Mouse (Mus musculus) testis, adult 10 weeks (tissue): Measurements from ENCODE around the gene Maats1. TPM values are rescaled to one million over a fixed set of nuclear protein-coding genes. Genes with fewer than 3 reads are reported as not detected.

Source experiments
- polyA plus RNA-seq: library from polyadenylated mRNA; stranded (reverse); fragments of 350-450 nt; fragmentation: Illumina TruSeq; extraction: RNeasy Lipid Tissue Mini Kit (QIAGEN cat#74804); gene quantifications from one replicate; pipeline ENCODE4 v1.2.3, GENCODE M21; 2014; ENCODE audit warnings: low read depth, low replicate concordance

Gene Maats1
- 40.9 TPM for polyA plus RNA-seq

DNA sequence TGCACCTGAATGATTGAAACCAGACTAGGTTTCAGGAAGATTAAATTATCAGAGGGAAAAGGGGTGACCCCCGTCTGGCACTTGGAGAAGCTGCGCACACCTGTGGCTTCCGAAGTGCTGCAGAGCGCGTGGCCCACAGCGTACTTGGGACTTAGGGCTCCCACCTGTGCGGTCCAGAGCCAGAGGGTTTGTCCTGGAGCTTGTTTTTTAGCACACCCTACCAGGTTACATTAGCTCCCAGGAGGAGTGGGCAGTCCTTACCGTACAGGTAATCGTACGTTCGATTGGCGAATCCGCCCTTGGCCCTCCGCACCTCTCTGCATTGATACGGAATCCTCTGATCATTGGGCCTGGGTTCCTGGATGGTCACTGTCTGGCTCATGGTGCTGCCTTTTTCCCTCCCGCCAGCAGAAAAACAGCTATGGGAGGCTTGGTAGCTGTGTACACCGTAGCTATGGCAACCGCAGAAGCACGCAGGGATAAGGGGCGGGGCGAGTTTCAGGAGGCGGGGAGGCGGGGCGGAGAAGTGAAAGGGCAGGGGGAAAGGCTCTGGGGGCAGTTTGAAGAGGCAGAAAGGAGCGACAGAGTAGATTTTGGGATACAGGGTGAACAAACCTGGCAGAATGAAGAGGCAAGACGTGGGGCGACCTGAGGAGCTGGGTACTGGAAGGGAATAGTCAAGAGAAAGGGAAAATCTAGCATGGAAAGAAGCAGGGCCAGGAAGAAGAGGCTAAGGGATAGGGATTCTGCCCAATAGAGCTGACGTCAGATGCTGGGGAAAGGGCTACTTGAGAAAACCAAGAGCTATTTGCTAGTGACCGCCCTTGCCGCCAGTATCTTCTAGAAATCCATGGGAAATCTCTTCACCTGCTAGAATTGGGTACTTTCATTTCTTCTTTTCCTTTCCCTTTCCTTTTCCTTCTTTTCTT is at the start of gene Maats1:
Maats1 (minus strand) TSS at position 748 of the 929 bp plus-strand sequence.

DNA sequence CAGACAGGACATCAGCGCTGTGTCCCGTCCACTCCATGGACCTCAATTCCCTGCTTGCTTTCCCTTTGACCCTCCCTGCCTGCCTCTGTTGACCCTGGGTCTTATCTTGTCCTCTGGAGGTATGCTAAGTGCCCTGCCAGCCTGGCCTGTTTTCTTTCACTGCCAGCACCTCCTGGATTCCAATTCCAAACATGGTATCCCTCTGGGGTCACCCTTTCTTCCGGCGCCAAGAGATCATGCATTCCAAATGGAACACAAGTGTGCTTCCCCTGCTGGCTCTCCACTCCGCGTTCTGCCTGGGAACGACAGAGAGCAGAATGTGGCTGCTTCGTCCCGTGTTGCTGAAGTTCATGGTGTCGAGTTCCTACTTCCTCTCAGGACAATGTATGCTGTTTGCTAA is 20.0 kb upstream of the Maats1 start, which contains the start of gene Popdc2:
Popdc2 (plus strand) TSS at position 277 of the 400 bp plus-strand sequence.

GRCm38 (mm10) chr16:38346529-38347325 is 4.8 kb upstream of the Maats1 start, which contains the start of the genes Cox17 and Gm21987:
Cox17 (plus strand) TSS chr16:38346991.
Gm21987 (plus strand) TSS chr16:38347040.

DNA sequence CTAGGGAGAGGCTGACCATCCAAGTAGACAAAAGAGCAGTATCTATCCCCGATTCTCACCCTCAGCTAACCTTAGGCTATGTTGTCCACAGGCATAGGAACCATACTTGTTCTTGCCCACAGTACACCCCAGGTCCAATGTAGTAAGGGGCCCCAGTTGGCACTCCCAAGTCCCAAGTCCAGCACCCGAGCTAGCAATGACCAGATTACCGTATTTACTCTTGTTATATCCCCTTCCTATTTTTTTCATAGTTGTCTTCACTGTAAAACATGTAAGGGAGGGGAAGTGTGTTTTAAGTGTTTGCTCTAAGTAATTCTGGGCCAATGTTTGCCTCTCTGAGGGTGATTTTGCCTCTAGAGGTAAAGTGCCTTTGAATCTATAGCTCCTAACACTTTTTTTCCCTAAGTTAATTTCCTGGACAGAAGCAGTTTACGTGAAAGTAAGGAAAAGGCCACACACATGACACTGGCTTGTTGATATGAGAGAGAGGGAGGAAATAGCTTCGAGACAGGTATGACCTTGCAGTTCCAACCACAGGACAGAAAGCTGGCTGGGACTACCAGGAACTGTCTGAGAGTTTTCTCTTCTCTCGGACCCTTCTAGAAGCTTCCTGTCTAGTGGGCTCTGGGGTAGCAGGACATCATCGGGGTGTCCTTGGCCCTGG is 47.1 kb downstream of the Maats1 start, which contains the start of gene Nr1i2:
Nr1i2 (minus strand) TSS at position 140 of the 664 bp plus-strand sequence.

Other genes starting within 250 kb of the Maats1 start
- gene Nr1i2, start 47.3 kb downstream of the Maats1 start, polyA plus RNA-seq = 0.18 TPM
- gene Cox17, start 4.8 kb upstream of the Maats1 start, polyA plus RNA-seq = 38.7 TPM
- gene Gm21987, start 4.9 kb upstream of the Maats1 start, polyA plus RNA-seq = not detected
- 0.34 TPM for gene Popdc2, start 20.1 kb upstream of the Maats1 start, polyA plus RNA-seq
- gene Pla1a, start 91.0 kb upstream of the Maats1 start, polyA plus RNA-seq = 1.7 TPM
- 11.1 TPM for gene Adprh, start 110.6 kb upstream of the Maats1 start, polyA plus RNA-seq
- gene Cd80, start 113.4 kb upstream of the Maats1 start, polyA plus RNA-seq = 0.20 TPM
- gene Timmdc1, start 180.5 kb upstream of the Maats1 start, polyA plus RNA-seq = 5.6 TPM
- 6.6 TPM for gene Poglut1, start 208.1 kb upstream of the Maats1 start, polyA plus RNA-seq
- gene Tmem39a, start 216.6 kb upstream of the Maats1 start, polyA plus RNA-seq = 23.9 TPM